Mouse (Mus musculus): ENCODE measurements at regions not wholly inside any gene's neighbourhood (a gene's known extent, or its start where the extent isn't known, plus 50 kb on each side); places are given as distances from the start of the nearest gene placed in this dataset.
A peak's percentile ranks its signal among the peaks of the same experiment; 100 is the strongest.
"Not testable (repeated sequence)": the region's sequence is repeated elsewhere in the genome, so short reads cannot be mapped to it uniquely, and the experiment has no call there.

- ATAC-seq (replicated peaks; ENCODE audit: low FRiP score): no peak
- Histone ChIP-seq H3K9me3 (replicated peaks) (no peaks in the 10 kb centered on the region), H3K36me3 (no peaks in the 10 kb centered on the region), H3K27ac (no peak overlapping the region), H3K4me2 (no peak overlapping the region), H3K27me3 (no peaks in the 10 kb centered on the region), H3K9ac (no peak overlapping the region), H3K4me1 (no peaks in the 10 kb centered on the region), H3K4me3 (replicated peaks) (no peak overlapping the region)
Measured at GRCm38 (mm10) chr10:31143856-31144488, 169.2 kb upstream of the Hddc2 start.

- H3K36me3 ChIP-seq: no peaks in the 10 kb centered on the region
- no peak overlapping the region for H3K4me3 ChIP-seq (replicated peaks)
- no peak overlapping the region for H3K9ac ChIP-seq
- H3K4me1 ChIP-seq: no peaks in the 10 kb centered on the region
- 85% methylated on average over 3 of the region's 3 CpGs for WGBS
- H3K9me3 ChIP-seq (replicated peaks): no peaks in the 10 kb centered on the region
- H3K4me2 ChIP-seq: no peak overlapping the region
- H3K27me3 ChIP-seq: no peaks in the 10 kb centered on the region
- ATAC-seq (replicated peaks; ENCODE audit: low FRiP score): no peak
- H3K27ac ChIP-seq: no peak overlapping the region
Measured at GRCm38 (mm10) chr10:31144489-31144872, 168.7 kb upstream of the Hddc2 start.

- Histone ChIP-seq H3K4me2 (0 out of 2 replicates have a peak overlapping the region, but pooled peaks have one; percentile 12), H3K9ac (no peak overlapping the region), H3K27me3 (no peaks in the 10 kb centered on the region), H3K4me3 (replicated peaks) (no peak overlapping the region), H3K4me1 (peaks cover 10% of the 10 kb centered on the region), H3K9me3 (replicated peaks) (no peaks in the 10 kb centered on the region), H3K27ac (no peak overlapping the region), H3K36me3 (no peaks in the 10 kb centered on the region)
- ATAC-seq (replicated peaks; ENCODE audit: low FRiP score): peak; percentile 90
- 20% methylated on average over 15 of the region's 15 CpGs for WGBS
Measured at GRCm38 (mm10) chr10:31173169-31173686, 140.0 kb upstream of the Hddc2 start.

- no peaks in the 10 kb centered on the region for H3K27me3 ChIP-seq
- 48% methylated on average over 1 of the region's 1 CpGs for WGBS
- no peak overlapping the region for H3K4me3 ChIP-seq (replicated peaks)
- ATAC-seq (replicated peaks; ENCODE audit: low FRiP score): no peak
- no peak overlapping the region for H3K9ac ChIP-seq
- H3K4me2 ChIP-seq: no peak overlapping the region
- no peaks in the 10 kb centered on the region for H3K9me3 ChIP-seq (replicated peaks)
- no peaks in the 10 kb centered on the region for H3K36me3 ChIP-seq
- no peak overlapping the region for H3K27ac ChIP-seq
- no peaks in the 10 kb centered on the region for H3K4me1 ChIP-seq
Measured at GRCm38 (mm10) chr10:31189577-31189976, 123.6 kb upstream of the Hddc2 start.

- not testable (repeated sequence) for H3K9ac ChIP-seq; H3K4me1 ChIP-seq; H3K36me3 ChIP-seq; H3K4me3 ChIP-seq (replicated peaks); H3K4me2 ChIP-seq; ATAC-seq (replicated peaks; ENCODE audit: low FRiP score); H3K27me3 ChIP-seq; H3K27ac ChIP-seq; H3K9me3 ChIP-seq (replicated peaks)
- WGBS: 93% methylated on average over 8 of the region's 8 CpGs
Measured at GRCm38 (mm10) chr10:31212164-31212563, 101.0 kb upstream of the Hddc2 start.

GRCm38 (mm10) chr10:31212778-31213454 is 100.3 kb upstream of the Hddc2 start:
- Histone ChIP-seq H3K36me3 (no peaks in the 10 kb centered on the region), H3K9ac (no peak overlapping the region), H3K4me2 (no peak overlapping the region), H3K27me3 (no peaks in the 10 kb centered on the region), H3K27ac (no peak overlapping the region), H3K9me3 (replicated peaks) (no peaks in the 10 kb centered on the region), H3K4me3 (replicated peaks) (no peak overlapping the region), H3K4me1 (no peaks in the 10 kb centered on the region)
- WGBS: 18% methylated on average over 2 of the region's 2 CpGs
- ATAC-seq (replicated peaks; ENCODE audit: low FRiP score): peak; percentile 78

GRCm38 (mm10) chr10:31221902-31222301 is 91.3 kb upstream of the Hddc2 start:
- Histone ChIP-seq H3K9me3 (replicated peaks) (no peaks in the 10 kb centered on the region), H3K27ac (no peak overlapping the region), H3K27me3 (no peaks in the 10 kb centered on the region), H3K4me1 (no peaks in the 10 kb centered on the region), H3K36me3 (no peaks in the 10 kb centered on the region), H3K4me2 (no peak overlapping the region), H3K4me3 (replicated peaks) (no peak overlapping the region), H3K9ac (no peak overlapping the region)
- 0 out of 2 replicates have a peak, but pooled peaks have one; percentile 29 for ATAC-seq (replicated peaks; ENCODE audit: low FRiP score)
- 24% methylated on average over 1 of the region's 1 CpGs for WGBS

GRCm38 (mm10) chr10:31229078-31229477 is 84.1 kb upstream of the Hddc2 start:
- no peak overlapping the region for H3K4me3 ChIP-seq (replicated peaks)
- H3K9me3 ChIP-seq (replicated peaks): no peaks in the 10 kb centered on the region
- no peaks in the 10 kb centered on the region for H3K36me3 ChIP-seq
- H3K4me2 ChIP-seq: no peak overlapping the region
- no peaks in the 10 kb centered on the region for H3K27me3 ChIP-seq
- H3K4me1 ChIP-seq: no peaks in the 10 kb centered on the region
- no peak for ATAC-seq (replicated peaks; ENCODE audit: low FRiP score)
- no peak overlapping the region for H3K9ac ChIP-seq
- no peak overlapping the region for H3K27ac ChIP-seq
- WGBS: 95% methylated on average over 3 of the region's 3 CpGs

- ATAC-seq (replicated peaks; ENCODE audit: low FRiP score): no peak
- Histone ChIP-seq H3K9ac (no peak overlapping the region), H3K27ac (no peak overlapping the region), H3K27me3 (no peaks in the 10 kb centered on the region), H3K36me3 (no peaks in the 10 kb centered on the region), H3K4me3 (replicated peaks) (no peak overlapping the region), H3K4me1 (no peaks in the 10 kb centered on the region), H3K9me3 (replicated peaks) (no peaks in the 10 kb centered on the region), H3K4me2 (no peak overlapping the region)
- 70% methylated on average over 3 of the region's 3 CpGs for WGBS
Measured at GRCm38 (mm10) chr10:31242442-31242966, 70.7 kb upstream of the Hddc2 start.

- no peak overlapping the region for H3K4me2 ChIP-seq
- peaks cover 9% of the 10 kb centered on the region for H3K4me1 ChIP-seq
- 32% methylated on average over 8 of the region's 8 CpGs for WGBS
- H3K4me3 ChIP-seq (replicated peaks): no peak overlapping the region
- peak; percentile 93 for ATAC-seq (replicated peaks; ENCODE audit: low FRiP score)
- no peaks in the 10 kb centered on the region for H3K9me3 ChIP-seq (replicated peaks)
- H3K27ac ChIP-seq: no peak overlapping the region
- no peaks in the 10 kb centered on the region for H3K27me3 ChIP-seq
- no peaks in the 10 kb centered on the region for H3K36me3 ChIP-seq
- no peak overlapping the region for H3K9ac ChIP-seq
Measured at GRCm38 (mm10) chr10:31252584-31253381, 60.4 kb upstream of the Hddc2 start.

GRCm38 (mm10) chr10:31256934-31257333 is 56.2 kb upstream of the Hddc2 start:
- 52% methylated on average over 1 of the region's 1 CpGs for WGBS
- no peaks in the 10 kb centered on the region for H3K27me3 ChIP-seq
- no peak for ATAC-seq (replicated peaks; ENCODE audit: low FRiP score)
- H3K9ac ChIP-seq: no peak overlapping the region
- no peak overlapping the region for H3K4me3 ChIP-seq (replicated peaks)
- H3K27ac ChIP-seq: no peak overlapping the region
- peaks cover 9% of the 10 kb centered on the region for H3K4me1 ChIP-seq
- H3K9me3 ChIP-seq (replicated peaks): no peaks in the 10 kb centered on the region
- no peaks in the 10 kb centered on the region for H3K36me3 ChIP-seq
- H3K4me2 ChIP-seq: no peak overlapping the region

- no peak overlapping the region for H3K4me3 ChIP-seq (replicated peaks)
- no peak overlapping the region for H3K4me2 ChIP-seq
- 0 out of 2 replicates have a peak overlapping the region, but pooled peaks have one; percentile 27 for H3K27ac ChIP-seq
- H3K36me3 ChIP-seq: no peaks in the 10 kb centered on the region
- H3K9me3 ChIP-seq (replicated peaks): no peaks in the 10 kb centered on the region
- no peak for ATAC-seq (replicated peaks; ENCODE audit: low FRiP score)
- H3K27me3 ChIP-seq: no peaks in the 10 kb centered on the region
- H3K4me1 ChIP-seq: peaks cover 6% of the 10 kb centered on the region
- H3K9ac ChIP-seq: no peak overlapping the region
- WGBS: 75% methylated on average over 1 of the region's 1 CpGs
Measured at GRCm38 (mm10) chr10:31257611-31258010, 55.6 kb upstream of the Hddc2 start.

Data from kidney, embryonic 15.5 days (tissue).